Mouse (Mus musculus) forebrain, postnatal 0 days (tissue): ENCODE measurements around the gene Lgals4. TPM values are rescaled to one million over a fixed set of nuclear protein-coding genes. Genes with fewer than 3 reads are reported as not detected.

ENCODE experiments used
- ATAC-seq: fragments of 200-750 bp; cut with Nextera tagmentation; 2 replicates; pipeline ENCODE4 v1.8.0; 2017; ENCODE audit warnings: mild to moderate bottlenecking, moderate library complexity
- DNase-seq: peaks from one replicate; pipeline ENCODE4 v3.0.0-alpha.2; 2015
- H3K27ac ChIP-seq: fragments of 300-500 bp; sonication (generic); 2 replicates; pipeline ENCODE4 v1.5.1; 2014; ENCODE audit warnings: low read depth, mild to moderate bottlenecking, antibody characterized with exemption, low read length, moderate library complexity, mixed read lengths
- H3K27me3 ChIP-seq: fragments of 300-500 bp; sonication (generic); 2 replicates; pipeline ENCODE4 v1.6.1; 2014; ENCODE audit warnings: mild to moderate bottlenecking, low read length, mixed read lengths; ENCODE audit not compliant: insufficient read depth
- H3K36me3 ChIP-seq: fragments of 300-500 bp; sonication (generic); 2 replicates; pipeline ENCODE4 v1.6.1; 2014; ENCODE audit warnings: mild to moderate bottlenecking, moderate library complexity; ENCODE audit not compliant: insufficient read depth
- H3K4me1 ChIP-seq: fragments of 300-500 bp; sonication (generic); 2 replicates; pipeline ENCODE4 v1.6.1; 2014; ENCODE audit warnings: antibody characterized with exemption; ENCODE audit not compliant: insufficient read depth
- H3K4me2 ChIP-seq: fragments of 300-500 bp; sonication (generic); 2 replicates; pipeline ENCODE4 v1.6.1; 2014; ENCODE audit warnings: low read depth, mild to moderate bottlenecking, moderate library complexity
- H3K4me3 ChIP-seq: fragments of 300-500 bp; sonication (generic); 2 replicates; pipeline ENCODE4 v1.5.1; 2014; ENCODE audit warnings: low read depth, low read length, mixed read lengths
- H3K9ac ChIP-seq: fragments of 300-500 bp; sonication (generic); 2 replicates; pipeline ENCODE4 v1.6.1; 2014; ENCODE audit warnings: mild to moderate bottlenecking
- H3K9me3 ChIP-seq: fragments of 300-500 bp; sonication (generic); 2 replicates; pipeline ENCODE4 v1.6.1; 2016; ENCODE audit warnings: low read length
- CTCF ChIP-seq: sonication (generic); IDR thresholded peaks from 2 replicates; pipeline ENCODE4 v1.5.1; 2016; ENCODE audit warnings: antibody characterized with exemption, control low read depth, low read depth
- WGBS: fragments of 180-500 bp; shearing (Covaris S2); extraction: QIAGEN DNeasy Blood & Tissue Kit; methylation state at CpG from one replicate; pipeline ENCODE4 v1.1.7; 2014; 5-methylcytosine and 5-hydroxymethylcytosine counted together
- polyA plus RNA-seq: library from polyadenylated mRNA; unstranded; fragments of >200 nt; fragmentation: Nextera tagmentation; extraction: Ambion mirVana; gene quantifications from 2 replicates; pipeline ENCODE4 v1.2.1, GENCODE M21; 2015
- total RNA-seq: library from RNA; depleted of rRNA; stranded (reverse); fragments of >200 nt; gene quantifications from 2 replicates; pipeline ENCODE4 v1.2.3, GENCODE M21; 2014

The Lgals4 gene
- total and polyA plus RNA-seq, 2 experiments from 2014 or later: 2.4 to 3.5 TPM

GRCm38 (mm10) chr7:28791706-28792105 lies 41.9 kb upstream of the Lgals4 start:
- no peaks in the 10 kb centered on the region; the same call in 1 of the 2 replicates for H3K36me3 ChIP-seq
- TF ChIP-seq CTCF: no peak
- no peak for ATAC-seq

GRCm38 (mm10) chr7:28792391-28793185 lies 41.1 kb upstream of the Lgals4 start:
- Histone ChIP-seq H3K4me3 (no peak overlapping the region), H3K27ac (no peak overlapping the region), H3K27me3 (no peaks in the 10 kb centered on the region), H3K4me2 (no peak overlapping the region), H3K9me3 (no peaks in the 10 kb centered on the region), H3K36me3 (no peaks in the 10 kb centered on the region; the same call in 1 of the 2 replicates), H3K9ac (no peak overlapping the region), H3K4me1 (no peaks in the 10 kb centered on the region; the same call in 1 of the 2 replicates)
- 86% methylated on average over 13 of the region's 14 CpGs for whole genome bisulfite sequencing
- ATAC-seq (no peak), DNase-seq (no peak)
- no peak for TF ChIP-seq CTCF

More at GRCm38 (mm10) chr7:28791706-28792105, 41.9 kb upstream of the Lgals4 start:
- Histone ChIP-seq H3K27me3 (no peaks in the 10 kb centered on the region), H3K4me2 (no peak overlapping the region), H3K4me3 (no peak overlapping the region), H3K9me3 (no peaks in the 10 kb centered on the region), H3K4me1 (no peaks in the 10 kb centered on the region; the same call in 1 of the 2 replicates), H3K27ac (no peak overlapping the region), H3K9ac (no peak overlapping the region)
- no peak for DNase-seq

- ATAC-seq: no peak
- Histone ChIP-seq H3K36me3 (no peaks in the 10 kb centered on the region), H3K4me2 (no peak overlapping the region), H3K27me3 (no peaks in the 10 kb centered on the region), H3K27ac (no peak overlapping the region), H3K4me3 (no peak overlapping the region), H3K4me1 (no peaks in the 10 kb centered on the region; the same call in 1 of the 2 replicates), H3K9ac (no peak overlapping the region), H3K9me3 (no peaks in the 10 kb centered on the region)
- 0 out of 2 replicates have a peak, but pooled peaks have one; percentile 22 for TF ChIP-seq CTCF
- DNase-seq: no peak
- WGBS: 38% methylated on average over 2 of the region's 2 CpGs
Measured at GRCm38 (mm10) chr7:28793834-28794233, 39.8 kb upstream of the Lgals4 start.

- no peak overlapping the region for H3K27ac ChIP-seq
- H3K4me3 ChIP-seq: no peak overlapping the region
- no peaks in the 10 kb centered on the region for H3K27me3 ChIP-seq
- no peaks in the 10 kb centered on the region; the same call in 1 of the 2 replicates for H3K4me1 ChIP-seq
- H3K4me2 ChIP-seq: no peak overlapping the region
- H3K36me3 ChIP-seq: no peaks in the 10 kb centered on the region
- ATAC-seq: no peak
- H3K9ac ChIP-seq: no peak overlapping the region
- H3K9me3 ChIP-seq: no peaks in the 10 kb centered on the region
- TF ChIP-seq CTCF: no peak
- WGBS: 74% methylated on average over 3 of the region's 3 CpGs
- DNase-seq: no peak
Measured at GRCm38 (mm10) chr7:28794496-28794895, 39.2 kb upstream of the Lgals4 start.

GRCm38 (mm10) chr7:28795832-28796231 lies 37.8 kb upstream of the Lgals4 start:
- no peak for DNase-seq
- Histone ChIP-seq H3K27me3 (no peaks in the 10 kb centered on the region), H3K4me1 (no peaks in the 10 kb centered on the region; the same call in 1 of the 2 replicates), H3K9me3 (no peaks in the 10 kb centered on the region), H3K4me3 (no peak overlapping the region), H3K9ac (no peak overlapping the region), H3K36me3 (no peaks in the 10 kb centered on the region), H3K4me2 (no peak overlapping the region), H3K27ac (no peak overlapping the region)
- no peak for TF ChIP-seq CTCF
- ATAC-seq: no peak
- WGBS: 86% methylated on average over 15 of the region's 15 CpGs

GRCm38 (mm10) chr7:28796562-28796975 lies 37.1 kb upstream of the Lgals4 start:
- no peaks in the 10 kb centered on the region for H3K36me3 ChIP-seq
- no peaks in the 10 kb centered on the region for H3K27me3 ChIP-seq
- peak overlapping the region; percentile 28; the same call in 1 of the 2 replicates for H3K9ac ChIP-seq
- H3K4me2 ChIP-seq: peak overlapping the region; percentile 34
- H3K9me3 ChIP-seq: no peaks in the 10 kb centered on the region
- 0 out of 2 replicates have a peak overlapping the region, but pooled peaks have one; percentile 4 for H3K4me3 ChIP-seq
- 13% methylated on average over 32 of the region's 32 CpGs for WGBS
- H3K27ac ChIP-seq: no peak overlapping the region
- H3K4me1 ChIP-seq: no peaks in the 10 kb centered on the region; the same call in 1 of the 2 replicates
- ATAC-seq (peak; percentile 86), DNase-seq (peak; percentile 75)
- peak; percentile 96 for TF ChIP-seq CTCF

- Histone ChIP-seq H3K27ac (no peak overlapping the region), H3K36me3 (no peaks in the 10 kb centered on the region), H3K4me2 (no peak overlapping the region), H3K27me3 (no peaks in the 10 kb centered on the region), H3K4me3 (no peak overlapping the region), H3K9ac (no peak overlapping the region), H3K4me1 (peaks cover 5% of the 10 kb centered on the region; the same call in 1 of the 2 replicates), H3K9me3 (no peaks in the 10 kb centered on the region)
- DNase-seq: no peak
- no peak for TF ChIP-seq CTCF
- WGBS: 93% methylated on average over 9 of the region's 9 CpGs
- no peak for ATAC-seq
Measured at GRCm38 (mm10) chr7:28799994-28800393, 33.7 kb upstream of the Lgals4 start.
